Mouse (Mus musculus): ENCODE data around the gene Acr. TPM values are rescaled to one million over a fixed set of nuclear protein-coding genes. Genes with fewer than 3 reads are reported as not detected.

Gene Acr
- polyA plus RNA-seq, 1 experiment from 2014 or later, result not detected

GRCm38 (mm10) chr15:89555591-89555990, 12.5 kb upstream of the Acr start:
- H3K4me1 ChIP-seq (ENCODE audit: control insufficient read depth, insufficient read depth, low read length), result peaks cover 12% of the 10 kb centered on the region
- H3K9ac ChIP-seq (ENCODE audit: low read length), result no peak overlapping the region
- H3K27ac ChIP-seq (replicated peaks; ENCODE audit: low read depth, low read length), result no peak overlapping the region
- no peak overlapping the region for H3K4me2 ChIP-seq (ENCODE audit: low read depth, severe bottlenecking)
- H3K9me3 ChIP-seq (ENCODE audit: control insufficient read depth, low read length), result no peaks in the 10 kb centered on the region
- DNase-seq (ENCODE audit: low spot score) (no peak), ATAC-seq (ENCODE audit: insufficient number of reproducible peaks, low FRiP score, low TSS enrichment, low read depth) (no peak)
- no peak overlapping the region for H3K4me3 ChIP-seq (ENCODE audit: low read depth, low read length)
- no peaks in the 10 kb centered on the region for H3K36me3 ChIP-seq (ENCODE audit: control insufficient read depth, insufficient read depth, low read length)
- H3K27me3 ChIP-seq (ENCODE audit: control insufficient read depth, insufficient read depth, low read length), result peaks cover 35% of the 10 kb centered on the region
- WGBS, result 93% methylated on average over 6 of the region's 6 CpGs

GRCm38 (mm10) chr15:89556401-89557178, 11.5 kb upstream of the Acr start:
- H3K4me2 ChIP-seq (ENCODE audit: low read depth, severe bottlenecking), result peak overlapping the region; percentile 33
- ATAC-seq (ENCODE audit: insufficient number of reproducible peaks, low FRiP score, low TSS enrichment, low read depth) (no peak), DNase-seq (ENCODE audit: low spot score) (peak; percentile 64)
- no peaks in the 10 kb centered on the region for H3K36me3 ChIP-seq (ENCODE audit: control insufficient read depth, insufficient read depth, low read length)
- 0 out of 2 replicates have a peak overlapping the region, but pooled peaks have one; percentile 12 for H3K9ac ChIP-seq (ENCODE audit: low read length)
- H3K27me3 ChIP-seq (ENCODE audit: control insufficient read depth, insufficient read depth, low read length), result peaks cover 35% of the 10 kb centered on the region
- peaks cover 12% of the 10 kb centered on the region for H3K4me1 ChIP-seq (ENCODE audit: control insufficient read depth, insufficient read depth, low read length)
- peak overlapping the region; percentile 16 for H3K4me3 ChIP-seq (ENCODE audit: low read depth, low read length)
- 27% methylated on average over 23 of the region's 23 CpGs for WGBS
- no peaks in the 10 kb centered on the region for H3K9me3 ChIP-seq (ENCODE audit: control insufficient read depth, low read length)
- H3K27ac ChIP-seq (replicated peaks; ENCODE audit: low read depth, low read length), result no peak overlapping the region

DNA sequence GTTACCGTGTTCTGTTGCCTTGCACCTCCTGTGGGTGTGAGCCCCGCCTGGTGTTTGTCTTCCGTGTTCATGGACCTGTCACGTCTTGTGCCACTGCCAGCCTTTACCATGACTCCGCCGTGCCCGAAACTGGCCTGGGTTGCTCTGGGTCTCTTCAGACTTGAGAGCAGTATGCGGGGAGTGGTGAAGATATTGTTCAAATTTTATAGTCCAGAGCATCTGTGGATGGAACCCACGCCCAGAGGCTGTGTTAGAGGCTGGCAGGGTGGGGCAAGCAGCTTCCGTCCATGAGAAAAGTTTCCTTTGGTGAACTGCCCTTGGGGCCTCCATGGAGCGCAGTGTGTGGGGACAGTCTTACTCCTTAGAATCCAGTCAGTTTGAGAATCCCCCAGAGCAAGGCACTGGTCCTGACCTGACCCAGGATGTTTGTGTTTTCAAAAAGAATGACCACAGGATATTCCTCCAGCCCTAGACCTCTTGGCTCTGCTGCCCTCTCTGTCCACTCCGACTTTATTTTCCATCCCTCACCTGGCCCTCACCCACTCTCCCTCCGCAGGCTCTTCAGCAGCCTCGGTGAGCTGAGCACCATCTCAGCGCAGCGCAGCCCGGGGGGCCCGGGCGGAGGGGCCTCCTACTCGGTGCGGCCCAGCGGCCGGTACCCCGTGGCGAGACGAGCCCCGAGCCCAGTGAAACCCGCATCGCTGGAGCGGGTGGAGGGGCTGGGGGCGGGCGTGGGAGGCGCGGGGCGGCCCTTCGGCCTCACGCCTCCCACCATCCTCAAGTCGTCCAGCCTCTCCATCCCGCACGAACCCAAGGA, 10.7 kb upstream of the Acr start:
- Histone ChIP-seq H3K27me3 (ENCODE audit: control insufficient read depth, insufficient read depth, low read length) (peaks cover 35% of the 10 kb centered on the region), H3K4me2 (ENCODE audit: low read depth, severe bottlenecking) (peak overlapping the region; percentile 40), H3K4me1 (ENCODE audit: control insufficient read depth, insufficient read depth, low read length) (peaks cover 12% of the 10 kb centered on the region), H3K27ac (replicated peaks; ENCODE audit: low read depth, low read length) (no peak overlapping the region), H3K36me3 (ENCODE audit: control insufficient read depth, insufficient read depth, low read length) (no peaks in the 10 kb centered on the region), H3K9me3 (ENCODE audit: control insufficient read depth, low read length) (no peaks in the 10 kb centered on the region), H3K4me3 (ENCODE audit: low read depth, low read length) (peak overlapping the region; percentile 28), H3K9ac (ENCODE audit: low read length) (no peak overlapping the region)
- peak; percentile 31 for DNase-seq (ENCODE audit: low spot score)
- ATAC-seq (ENCODE audit: insufficient number of reproducible peaks, low FRiP score, low TSS enrichment, low read depth), result no peak
- WGBS, result 9% methylated on average over 36 of the region's 40 CpGs

GRCm38 (mm10) chr15:89557996-89558390, 10.1 kb upstream of the Acr start:
- Histone ChIP-seq H3K4me1 (ENCODE audit: control insufficient read depth, insufficient read depth, low read length) (peaks cover 12% of the 10 kb centered on the region), H3K9me3 (ENCODE audit: control insufficient read depth, low read length) (no peaks in the 10 kb centered on the region), H3K9ac (ENCODE audit: low read length) (no peak overlapping the region), H3K27me3 (ENCODE audit: control insufficient read depth, insufficient read depth, low read length) (peaks cover 35% of the 10 kb centered on the region), H3K36me3 (ENCODE audit: control insufficient read depth, insufficient read depth, low read length) (no peaks in the 10 kb centered on the region), H3K4me3 (ENCODE audit: low read depth, low read length) (peak overlapping the region; percentile 28), H3K27ac (replicated peaks; ENCODE audit: low read depth, low read length) (no peak overlapping the region), H3K4me2 (ENCODE audit: low read depth, severe bottlenecking) (peak overlapping the region; percentile 40)
- whole genome bisulfite sequencing, result 4% methylated on average over 34 of the region's 34 CpGs
- DNase-seq (ENCODE audit: low spot score), result peak; percentile 50
- ATAC-seq (ENCODE audit: insufficient number of reproducible peaks, low FRiP score, low TSS enrichment, low read depth), result no peak

DNA sequence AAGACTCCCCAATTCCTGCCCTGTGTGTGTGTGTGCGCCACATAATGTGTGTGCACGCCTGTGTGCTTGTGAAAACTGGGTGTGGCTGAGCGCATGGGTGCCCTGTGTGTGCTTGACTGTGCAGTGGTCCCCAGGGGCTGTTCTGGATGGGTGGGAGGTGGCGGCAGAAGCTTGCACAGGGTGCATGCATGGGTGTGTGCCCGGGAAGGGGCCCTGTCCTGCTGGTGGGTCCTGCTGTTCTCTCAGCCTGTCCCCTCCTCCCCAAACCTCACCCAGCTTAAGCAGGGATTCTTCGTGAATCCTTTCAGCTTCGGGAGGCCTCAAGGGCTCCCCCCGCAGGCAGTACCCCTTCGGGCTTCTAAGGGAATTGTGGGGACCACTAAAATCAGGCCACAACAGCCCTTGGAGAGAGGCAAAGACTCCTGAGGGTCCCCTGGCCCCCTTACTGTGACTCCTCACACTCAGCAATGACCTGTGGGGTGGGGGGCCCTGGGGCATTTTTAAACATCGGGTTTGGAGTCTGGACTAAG, 8.9 kb upstream of the Acr start:
- Histone ChIP-seq H3K27ac (replicated peaks; ENCODE audit: low read depth, low read length) (no peak overlapping the region), H3K9ac (ENCODE audit: low read length) (no peak overlapping the region), H3K36me3 (ENCODE audit: control insufficient read depth, insufficient read depth, low read length) (no peaks in the 10 kb centered on the region), H3K4me3 (ENCODE audit: low read depth, low read length) (no peak overlapping the region), H3K27me3 (ENCODE audit: control insufficient read depth, insufficient read depth, low read length) (peaks cover 35% of the 10 kb centered on the region), H3K4me1 (ENCODE audit: control insufficient read depth, insufficient read depth, low read length) (peaks cover 12% of the 10 kb centered on the region), H3K9me3 (ENCODE audit: control insufficient read depth, low read length) (no peaks in the 10 kb centered on the region), H3K4me2 (ENCODE audit: low read depth, severe bottlenecking) (no peak overlapping the region)
- ATAC-seq (ENCODE audit: insufficient number of reproducible peaks, low FRiP score, low TSS enrichment, low read depth) (0 out of 2 replicates have a peak, but pooled peaks have one; percentile 27), DNase-seq (ENCODE audit: low spot score) (no peak)
- 37% methylated on average over 10 of the region's 10 CpGs for WGBS

- Histone ChIP-seq H3K4me2 (ENCODE audit: low read depth, severe bottlenecking) (no peak overlapping the region), H3K9ac (ENCODE audit: low read length) (no peak overlapping the region), H3K27me3 (ENCODE audit: control insufficient read depth, insufficient read depth, low read length) (no peaks in the 10 kb centered on the region), H3K4me1 (ENCODE audit: control insufficient read depth, insufficient read depth, low read length) (no peaks in the 10 kb centered on the region), H3K27ac (replicated peaks; ENCODE audit: low read depth, low read length) (no peak overlapping the region), H3K9me3 (ENCODE audit: control insufficient read depth, low read length) (no peaks in the 10 kb centered on the region), H3K36me3 (ENCODE audit: control insufficient read depth, insufficient read depth, low read length) (no peaks in the 10 kb centered on the region), H3K4me3 (ENCODE audit: low read depth, low read length) (no peak overlapping the region)
- ATAC-seq (ENCODE audit: insufficient number of reproducible peaks, low FRiP score, low TSS enrichment, low read depth) (no peak), DNase-seq (ENCODE audit: low spot score) (no peak)
- 77% methylated on average over 8 of the region's 8 CpGs for WGBS
Observed at GRCm38 (mm10) chr15:89572147-89572546, 4.0 kb downstream of the Acr start.

DNA sequence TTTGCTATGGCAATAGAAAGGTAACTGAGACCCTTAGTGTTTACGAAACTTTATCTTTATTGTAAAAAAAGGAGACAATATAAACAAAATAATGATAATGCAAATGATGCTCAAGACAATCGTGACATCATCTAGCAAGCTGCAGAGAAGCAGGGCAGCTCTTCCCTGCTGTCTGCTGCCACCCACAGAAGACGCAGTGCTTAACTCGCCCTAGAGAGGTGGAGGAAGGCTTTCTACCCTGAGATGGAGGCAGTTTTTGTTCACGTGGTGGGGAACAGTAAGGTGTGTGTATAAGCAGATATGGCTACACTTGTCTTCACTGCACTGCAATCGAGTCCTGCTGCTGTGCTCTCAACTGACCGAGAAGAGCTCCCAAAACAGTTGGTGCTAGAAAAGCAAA, 14.4 kb downstream of the Acr start:
- ATAC-seq (ENCODE audit: insufficient number of reproducible peaks, low FRiP score, low TSS enrichment, low read depth) (no peak), DNase-seq (ENCODE audit: low spot score) (no peak)
- H3K4me1 ChIP-seq (ENCODE audit: control insufficient read depth, insufficient read depth, low read length), result no peaks in the 10 kb centered on the region
- H3K4me3 ChIP-seq (ENCODE audit: low read depth, low read length), result no peak overlapping the region
- no peaks in the 10 kb centered on the region for H3K9me3 ChIP-seq (ENCODE audit: control insufficient read depth, low read length)
- H3K27me3 ChIP-seq (ENCODE audit: control insufficient read depth, insufficient read depth, low read length), result no peaks in the 10 kb centered on the region
- H3K27ac ChIP-seq (replicated peaks; ENCODE audit: low read depth, low read length), result no peak overlapping the region
- H3K36me3 ChIP-seq (ENCODE audit: control insufficient read depth, insufficient read depth, low read length), result no peaks in the 10 kb centered on the region
- no peak overlapping the region for H3K9ac ChIP-seq (ENCODE audit: low read length)
- WGBS, result 87% methylated on average over 7 of the region's 7 CpGs
- no peak overlapping the region for H3K4me2 ChIP-seq (ENCODE audit: low read depth, severe bottlenecking)

DNA sequence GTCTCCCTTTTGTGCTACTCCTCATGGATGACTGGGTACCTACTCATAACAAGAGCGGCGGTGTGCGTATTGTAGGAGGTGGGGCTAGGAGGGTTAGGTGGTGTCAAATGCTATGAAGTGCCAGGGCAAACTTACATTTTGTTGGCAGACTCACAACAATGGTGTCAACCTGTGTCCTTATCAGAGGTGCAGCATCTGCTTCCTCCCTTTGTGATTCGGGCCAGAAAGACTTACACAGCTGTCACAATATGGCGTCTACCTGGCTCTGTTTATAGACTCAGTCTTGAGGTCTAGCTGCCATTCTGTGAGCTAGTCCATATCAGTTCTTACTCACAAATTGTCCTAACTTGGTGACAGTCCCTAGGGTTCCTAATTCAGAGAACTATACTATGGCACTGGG, 17.0 kb downstream of the Acr start:
- ATAC-seq (ENCODE audit: insufficient number of reproducible peaks, low FRiP score, low TSS enrichment, low read depth) (no peak), DNase-seq (ENCODE audit: low spot score) (no peak)
- H3K4me1 ChIP-seq (ENCODE audit: control insufficient read depth, insufficient read depth, low read length), result no peaks in the 10 kb centered on the region
- no peak overlapping the region for H3K27ac ChIP-seq (replicated peaks; ENCODE audit: low read depth, low read length)
- WGBS, result 95% methylated on average over 5 of the region's 5 CpGs
- no peak overlapping the region for H3K4me2 ChIP-seq (ENCODE audit: low read depth, severe bottlenecking)
- H3K4me3 ChIP-seq (ENCODE audit: low read depth, low read length), result no peak overlapping the region
- H3K9me3 ChIP-seq (ENCODE audit: control insufficient read depth, low read length), result no peaks in the 10 kb centered on the region
- no peak overlapping the region for H3K9ac ChIP-seq (ENCODE audit: low read length)
- H3K36me3 ChIP-seq (ENCODE audit: control insufficient read depth, insufficient read depth, low read length), result no peaks in the 10 kb centered on the region
- H3K27me3 ChIP-seq (ENCODE audit: control insufficient read depth, insufficient read depth, low read length), result no peaks in the 10 kb centered on the region

All from limb, embryonic 11.5 days (tissue).